Comparison of ENCODE assay signal across 15 mouse cellular contexts in genomic region chr17:84879146-84879545, GRCm38 (mm10).
DNase-seq lines count a peak whose midpoint lies in the region; ATAC-seq and TF ChIP-seq lines count a peak whose summit lies in the region.
"Had no signal": no experiment of that assay in that cellular context is flagged by ENCODE, and none has a peak within 500 bp of the region (broad histone marks: within the 10 kb centered on the region; RNA-seq: fewer than 3 reads in every experiment).

No protein-coding gene starts in this region.

- no peaks in the 10 kb centered on the region for H3K27me3 ChIP-seq in kidney, embryonic 16.5 days (ENCODE audit: insufficient read depth, low read length)
- 0 out of 2 replicates have a peak, but pooled peaks cover 2% of the 10 kb centered on the region for H3K27me3 ChIP-seq in liver, embryonic 12.5 days (replicated peaks)
- H3K27me3 ChIP-seq in stomach, postnatal 0 days (ENCODE audit: control insufficient read depth, insufficient read depth, low read length) = no peaks in the 10 kb centered on the region
- no peaks in the 10 kb centered on the region for H3K27me3 ChIP-seq in hindbrain, postnatal 0 days (ENCODE audit: insufficient read depth, low read length)
- H3K27me3 ChIP-seq in forebrain, embryonic 15.5 days = no peaks in the 10 kb centered on the region
- H3K27me3 ChIP-seq: neural tube, embryonic 12.5 days had no signal

- H3K27ac ChIP-seq in kidney, embryonic 16.5 days (ENCODE audit: low read length) = no peak overlapping the region
- H3K27ac ChIP-seq in liver, embryonic 12.5 days = peak overlapping the region; percentile 76
- H3K27ac ChIP-seq in stomach, postnatal 0 days (replicated peaks) = no peak overlapping the region
- H3K27ac ChIP-seq in hindbrain, postnatal 0 days = no peak overlapping the region
- H3K27ac ChIP-seq in forebrain, embryonic 15.5 days (replicated peaks) = no peak overlapping the region
- H3K27ac ChIP-seq: neural tube, embryonic 12.5 days had no signal

- no peak overlapping the region for H3K4me2 ChIP-seq in kidney, embryonic 16.5 days (replicated peaks; ENCODE audit: low read depth, low read length)
- H3K4me2 ChIP-seq in liver, embryonic 12.5 days = no peak overlapping the region
- no peak overlapping the region for H3K4me2 ChIP-seq in stomach, postnatal 0 days (replicated peaks; ENCODE audit: low read depth)
- no peak overlapping the region for H3K4me2 ChIP-seq in hindbrain, postnatal 0 days (ENCODE audit: low read depth, low read length)
- H3K4me2 ChIP-seq in forebrain, embryonic 15.5 days (replicated peaks) = no peak overlapping the region
- H3K4me2 ChIP-seq: lung, embryonic 14.5 days; neural tube, embryonic 12.5 days had no signal

- no peak overlapping the region for H3K4me3 ChIP-seq in kidney, embryonic 16.5 days (ENCODE audit: low read length)
- H3K4me3 ChIP-seq in liver, embryonic 12.5 days = no peak overlapping the region
- H3K4me3 ChIP-seq in stomach, postnatal 0 days (ENCODE audit: low read depth, low read length) = no peak overlapping the region
- H3K4me3 ChIP-seq in hindbrain, postnatal 0 days (ENCODE audit: low read length) = no peak overlapping the region
- H3K4me3 ChIP-seq in forebrain, embryonic 15.5 days = no peak overlapping the region
- H3K4me3 ChIP-seq: neural tube, embryonic 12.5 days had no signal

- no peak for ATAC-seq in kidney, embryonic 16.5 days (ENCODE audit: low FRiP score, low TSS enrichment)
- ATAC-seq in liver, embryonic 12.5 days = peak; percentile 65
- ATAC-seq in stomach, postnatal 0 days (ENCODE audit: low FRiP score, low TSS enrichment) = peak; percentile 96
- no peak for ATAC-seq in hindbrain, postnatal 0 days
- no peak for ATAC-seq in forebrain, embryonic 15.5 days (replicated peaks)
- ATAC-seq: CD4-positive, CD25-positive, alpha-beta regulatory T cell, adult 4 months; hindbrain, embryonic 16.5 days; midbrain, embryonic 16.5 days had no signal

- H3K36me3 ChIP-seq in kidney, embryonic 16.5 days (ENCODE audit: insufficient read depth, low read length) = no peaks in the 10 kb centered on the region
- no peaks in the 10 kb centered on the region for H3K36me3 ChIP-seq in liver, embryonic 12.5 days
- no peaks in the 10 kb centered on the region for H3K36me3 ChIP-seq in stomach, postnatal 0 days (ENCODE audit: control insufficient read depth, insufficient read depth, low read length)
- no peaks in the 10 kb centered on the region for H3K36me3 ChIP-seq in hindbrain, postnatal 0 days (ENCODE audit: insufficient read depth, low read length)
- no peaks in the 10 kb centered on the region for H3K36me3 ChIP-seq in forebrain, embryonic 15.5 days
- H3K36me3 ChIP-seq: neural tube, embryonic 12.5 days had no signal

- TF ChIP-seq EP300 in stomach, postnatal 0 days (optimal IDR thresholded peaks at IDR 0.05) = no peak

- DNase-seq in kidney, adult 18-20 months = peak; percentile 56
- peak; percentile 88 for DNase-seq in kidney, adult 9 months
- peak; percentile 80 for DNase-seq in stomach, postnatal 0 days (ENCODE audit: low spot score)
- DNase-seq in hindbrain, postnatal 0 days (ENCODE audit: low spot score) = no peak
- no peak for DNase-seq in left cerebral cortex, adult 8-10 months (ENCODE audit: low spot score in 2 of 2)
- DNase-seq: lung, embryonic 14.5 days; spleen, adult 18-20 months; thymus, adult 18-20 months had no signal

- TF ChIP-seq CTCF in stomach, postnatal 0 days (IDR thresholded peaks at IDR 0.05; ENCODE audit: low read depth) = no peak
- no peak for TF ChIP-seq CTCF in hindbrain, postnatal 0 days (IDR thresholded peaks at IDR 0.05; ENCODE audit: low read depth)

- no peak overlapping the region for H3K9ac ChIP-seq in kidney, embryonic 16.5 days (replicated peaks; ENCODE audit: low read length)
- H3K9ac ChIP-seq in liver, embryonic 12.5 days = no peak overlapping the region
- no peak overlapping the region for H3K9ac ChIP-seq in stomach, postnatal 0 days (ENCODE audit: low read length)
- no peak overlapping the region for H3K9ac ChIP-seq in hindbrain, postnatal 0 days (replicated peaks; ENCODE audit: low read length)
- no peak overlapping the region for H3K9ac ChIP-seq in forebrain, embryonic 15.5 days (replicated peaks)
- H3K9ac ChIP-seq: lung, embryonic 14.5 days; neural tube, embryonic 12.5 days had no signal

- H3K9me3 ChIP-seq in kidney, embryonic 16.5 days (ENCODE audit: low read length) = 0 out of 2 replicates have a peak, but pooled peaks cover 4% of the 10 kb centered on the region
- H3K9me3 ChIP-seq in liver, embryonic 12.5 days (replicated peaks) = no peaks in the 10 kb centered on the region
- H3K9me3 ChIP-seq in stomach, postnatal 0 days (ENCODE audit: control insufficient read depth, low read length) = no peaks in the 10 kb centered on the region
- no peaks in the 10 kb centered on the region for H3K9me3 ChIP-seq in hindbrain, postnatal 0 days (ENCODE audit: low read length)
- no peaks in the 10 kb centered on the region for H3K9me3 ChIP-seq in forebrain, embryonic 15.5 days
- H3K9me3 ChIP-seq: neural tube, embryonic 12.5 days had no signal

- H3K4me1 ChIP-seq in kidney, embryonic 16.5 days (ENCODE audit: insufficient read depth, low read length) = peaks cover 8% of the 10 kb centered on the region; the same call in 1 of the 2 replicates
- peaks cover 19% of the 10 kb centered on the region for H3K4me1 ChIP-seq in liver, embryonic 12.5 days
- no peaks in the 10 kb centered on the region for H3K4me1 ChIP-seq in stomach, postnatal 0 days (replicated peaks; ENCODE audit: control insufficient read depth, insufficient read depth)
- no peaks in the 10 kb centered on the region for H3K4me1 ChIP-seq in hindbrain, postnatal 0 days (ENCODE audit: insufficient read depth, low read length)
- 0 out of 2 replicates have a peak, but pooled peaks cover 3% of the 10 kb centered on the region for H3K4me1 ChIP-seq in forebrain, embryonic 15.5 days
- H3K4me1 ChIP-seq: neural tube, embryonic 12.5 days had no signal

- 79% methylated on average over 10 of the region's 10 CpGs for WGBS in kidney, embryonic 16.5 days
- WGBS in liver, embryonic 12.5 days (ENCODE audit: insufficient replicate concordance) = 77% methylated on average over 10 of the region's 10 CpGs
- WGBS in stomach, postnatal 0 days = 64% methylated on average over 10 of the region's 10 CpGs
- 89% methylated on average over 10 of the region's 10 CpGs for WGBS in hindbrain, postnatal 0 days
- WGBS in forebrain, embryonic 15.5 days = 66% methylated on average over 10 of the region's 10 CpGs

Comparison
In these comparisons a context has a peak if more than half of its experiments do, and no peak if none do; other contexts are left out.
1. DNase-seq: peak in kidney, adult 18-20 months (single experiment), kidney, adult 9 months (single experiment) and stomach, postnatal 0 days (single experiment); none in hindbrain, postnatal 0 days (single experiment) and left cerebral cortex, adult 8-10 months (0 of 2).
2. ATAC-seq: peak in liver, embryonic 12.5 days (single experiment) and stomach, postnatal 0 days (single experiment); none in kidney, embryonic 16.5 days (single experiment), hindbrain, postnatal 0 days (single experiment) and forebrain, embryonic 15.5 days (single experiment).